Mouse (Mus musculus) hindbrain, embryonic 15.5 days (tissue): ENCODE data around the gene Ivd. TPM values are rescaled to one million over a fixed set of nuclear protein-coding genes. Genes with fewer than 3 reads are reported as not detected.

Source experiments
- ATAC-seq: fragments of 200-750 bp; cut with Nextera tagmentation; 2 replicates; pipeline ENCODE4 v1.8.0; 2017; ENCODE audit warnings: low read depth, moderate number of reproducible peaks, moderate TSS enrichment; ENCODE audit not compliant: low FRiP score
- H3K27ac ChIP-seq: fragments of 300-500 bp; sonication (generic); replicated peaks from 2 replicates; pipeline ENCODE4 v1.5.1; 2015; ENCODE audit warnings: mild to moderate bottlenecking, inconsistent platforms
- H3K27me3 ChIP-seq: fragments of 300-500 bp; sonication (generic); 2 replicates; pipeline ENCODE4 v1.6.1; 2015; ENCODE audit warnings: control low read depth, inconsistent platforms
- H3K36me3 ChIP-seq: fragments of 300-500 bp; sonication (generic); 2 replicates; pipeline ENCODE4 v1.6.1; 2015; ENCODE audit warnings: control low read depth, inconsistent platforms
- H3K4me1 ChIP-seq: fragments of 300-500 bp; sonication (generic); replicated peaks from 2 replicates; pipeline ENCODE4 v1.6.1; 2015; ENCODE audit warnings: control low read depth, inconsistent platforms
- H3K4me2 ChIP-seq: fragments of 300-500 bp; sonication (generic); 2 replicates; pipeline ENCODE4 v1.6.1; 2015; ENCODE audit warnings: moderate library complexity, mild to moderate bottlenecking, inconsistent platforms
- H3K4me3 ChIP-seq: fragments of 300-500 bp; sonication (generic); 2 replicates; pipeline ENCODE4 v1.5.1; 2015; ENCODE audit warnings: mild to moderate bottlenecking, inconsistent platforms
- H3K9ac ChIP-seq: fragments of 300-500 bp; sonication (generic); 2 replicates; pipeline ENCODE4 v1.6.1; 2015; ENCODE audit warnings: inconsistent platforms
- H3K9me3 ChIP-seq: fragments of 300-500 bp; sonication (generic); 2 replicates; pipeline ENCODE4 v1.6.1; 2016; ENCODE audit warnings: control low read depth, inconsistent platforms
- WGBS: fragments of 180-500 bp; shearing (Covaris S2); methylation state at CpG from one replicate; pipeline ENCODE4 v1.1.7; 2015; 5-methylcytosine and 5-hydroxymethylcytosine counted together
- polyA plus RNA-seq: library from polyadenylated mRNA; unstranded; fragments of >200 nt; fragmentation: Nextera tagmentation; extraction: Ambion mirVana; gene quantifications from 2 replicates; pipeline ENCODE4 v1.2.1, GENCODE M21; 2015

The Ivd gene
- polyA plus RNA-seq, 1 experiment from 2014 or later, result 51.8 TPM

- H3K9me3 ChIP-seq, result no peaks in the 10 kb centered on the region
- H3K9ac ChIP-seq, result no peak overlapping the region
- H3K27ac ChIP-seq, result no peak overlapping the region
- WGBS, result 22% methylated on average over 8 of the region's 8 CpGs
- 0 out of 2 replicates have a peak, but pooled peaks have one; percentile 17 for ATAC-seq
- H3K4me1 ChIP-seq, result peaks cover 24% of the 10 kb centered on the region
- H3K27me3 ChIP-seq, result no peaks in the 10 kb centered on the region
- H3K4me3 ChIP-seq, result no peak overlapping the region
- no peak overlapping the region for H3K4me2 ChIP-seq
- no peaks in the 10 kb centered on the region for H3K36me3 ChIP-seq
Measured at GRCm38 (mm10) chr2:118914685-118915084, 52.9 kb downstream of the Ivd start.

- Histone ChIP-seq H3K27ac (no peak overlapping the region), H3K9ac (no peak overlapping the region), H3K4me1 (peaks cover 24% of the 10 kb centered on the region), H3K9me3 (no peaks in the 10 kb centered on the region), H3K4me3 (no peak overlapping the region), H3K27me3 (no peaks in the 10 kb centered on the region), H3K36me3 (peaks cover 9% of the 10 kb centered on the region; the same call in 1 of the 2 replicates), H3K4me2 (no peak overlapping the region)
- 88% methylated on average over 17 of the region's 17 CpGs for WGBS
- no peak for ATAC-seq
Measured at GRCm38 (mm10) chr2:118916436-118916835, 54.7 kb downstream of the Ivd start.

- ATAC-seq, result no peak
- peaks cover 29% of the 10 kb centered on the region for H3K36me3 ChIP-seq
- H3K27me3 ChIP-seq, result no peaks in the 10 kb centered on the region
- no peak overlapping the region for H3K4me3 ChIP-seq
- H3K4me1 ChIP-seq, result peaks cover 14% of the 10 kb centered on the region
- H3K9me3 ChIP-seq, result no peaks in the 10 kb centered on the region
- H3K9ac ChIP-seq, result no peak overlapping the region
- WGBS, result 64% methylated on average over 1 of the region's 1 CpGs
- H3K4me2 ChIP-seq, result no peak overlapping the region
- no peak overlapping the region for H3K27ac ChIP-seq
Measured at GRCm38 (mm10) chr2:118918543-118918942, 56.8 kb downstream of the Ivd start.

GRCm38 (mm10) chr2:118920428-118920827, 58.7 kb downstream of the Ivd start:
- Histone ChIP-seq H3K36me3 (peaks cover 35% of the 10 kb centered on the region), H3K4me3 (no peak overlapping the region), H3K4me1 (no peaks in the 10 kb centered on the region), H3K27ac (no peak overlapping the region), H3K9me3 (no peaks in the 10 kb centered on the region), H3K4me2 (no peak overlapping the region), H3K9ac (no peak overlapping the region), H3K27me3 (no peaks in the 10 kb centered on the region)
- ATAC-seq, result no peak
- 77% methylated on average over 3 of the region's 3 CpGs for WGBS

GRCm38 (mm10) chr2:118925952-118926351, 64.2 kb downstream of the Ivd start:
- Histone ChIP-seq H3K9ac (peak overlapping the region; percentile 49), H3K4me1 (peaks cover 20% of the 10 kb centered on the region), H3K9me3 (no peaks in the 10 kb centered on the region), H3K4me2 (peak overlapping the region; percentile 94), H3K4me3 (peak overlapping the region; percentile 59), H3K27me3 (no peaks in the 10 kb centered on the region), H3K27ac (no peak overlapping the region), H3K36me3 (peaks cover 27% of the 10 kb centered on the region)
- 3% methylated on average over 6 of the region's 6 CpGs for WGBS
- ATAC-seq, result peak; percentile 56

GRCm38 (mm10) chr2:118926361-118926997, 64.7 kb downstream of the Ivd start, which contains the start of gene Chst14:
Gene Chst14, plus strand, starts transcription at chr2:118926496.
- H3K36me3 ChIP-seq, result peaks cover 25% of the 10 kb centered on the region
- H3K9me3 ChIP-seq, result no peaks in the 10 kb centered on the region
- H3K27me3 ChIP-seq, result no peaks in the 10 kb centered on the region
- ATAC-seq, result peak; percentile 84
- 3% methylated on average over 40 of the region's 47 CpGs for WGBS
- H3K27ac ChIP-seq, result no peak within 1 kb of the TSS
- H3K4me1 ChIP-seq, result peaks cover 20% of the 10 kb centered on the region
- H3K4me3 ChIP-seq, result peak within 1 kb of the TSS; percentile 59
- H3K4me2 ChIP-seq, result peak within 1 kb of the TSS; percentile 94
- peak within 1 kb of the TSS; percentile 49 for H3K9ac ChIP-seq

- H3K9me3 ChIP-seq, result no peaks in the 10 kb centered on the region
- WGBS, result 37% methylated on average over 31 of the region's 31 CpGs
- no peak for ATAC-seq
- H3K4me2 ChIP-seq, result peak overlapping the region; percentile 94
- H3K4me1 ChIP-seq, result peaks cover 20% of the 10 kb centered on the region
- H3K27me3 ChIP-seq, result no peaks in the 10 kb centered on the region
- peak overlapping the region; percentile 59 for H3K4me3 ChIP-seq
- no peak overlapping the region for H3K27ac ChIP-seq
- H3K9ac ChIP-seq, result peak overlapping the region; percentile 49
- H3K36me3 ChIP-seq, result peaks cover 20% of the 10 kb centered on the region
Measured at GRCm38 (mm10) chr2:118926998-118927739, 65.4 kb downstream of the Ivd start.

Other genes with a start within 250 kb of the Ivd start
- gene Pak6, start 198.7 kb upstream of the Ivd start, polyA plus RNA-seq, result 46.9 and 48.6 TPM in 2 replicates
- gene Ankrd63, start 158.0 kb upstream of the Ivd start, polyA plus RNA-seq, result 0.05 TPM in 1 of 2 replicates, not detected in the other
- gene Plcb2, start 133.5 kb upstream of the Ivd start, polyA plus RNA-seq, result 0.80 and 0.96 TPM in 2 replicates
- gene Inafm2, start 116.2 kb upstream of the Ivd start, polyA plus RNA-seq, result 18.9 and 20.6 TPM in 2 replicates
- gene Ccdc9b, start 99.3 kb upstream of the Ivd start, polyA plus RNA-seq, result 1.0 and 1.5 TPM in 2 replicates
- not detected in 2 replicates for gene Phgr1, start 89.2 kb upstream of the Ivd start, polyA plus RNA-seq
- 71.6 and 73.5 TPM in 2 replicates for gene Disp2, start 82.2 kb upstream of the Ivd start, polyA plus RNA-seq
- gene Knstrn, start 48.0 kb upstream of the Ivd start, polyA plus RNA-seq, result 23.0 and 35.1 TPM in 2 replicates
- gene Bahd1, start 38.4 kb downstream of the Ivd start, polyA plus RNA-seq, result 8.0 and 8.9 TPM in 2 replicates
- gene Chst14, start 64.5 kb downstream of the Ivd start, polyA plus RNA-seq, result 6.2 and 6.9 TPM in 2 replicates
- 37.0 and 39.0 TPM in 2 replicates for gene Ccdc32, start 167.4 kb downstream of the Ivd start, polyA plus RNA-seq
- 3.7 and 4.8 TPM in 2 replicates for gene Rpusd2, start 172.8 kb downstream of the Ivd start, polyA plus RNA-seq
- gene Knl1, start 185.2 kb downstream of the Ivd start, polyA plus RNA-seq, result 10.3 and 11.8 TPM in 2 replicates